Mouse (Mus musculus): ENCODE data around the gene Tbc1d22b.

GRCm38 (mm10) chr17:29585446-29585845 is 35.9 kb downstream of the Tbc1d22b start:
- TF ChIP-seq CTCF (IDR thresholded peaks at IDR 0.05; ENCODE audit: extremely low read depth, insufficient read depth, insufficient read length, insufficient replicate concordance) (no peak), POLR2A (IDR thresholded peaks at IDR 0.05; ENCODE audit: low read depth, low read length) (no peak)
